Mouse (Mus musculus) CH12.LX (cell line): ENCODE measurements around the gene Hist1h2ba.

Source experiments
- CTCF ChIP-seq, 2 experiments: IDR thresholded peaks in 1 of 2; conservative IDR thresholded peaks in 1 of 2; 2 replicates each; pipeline ENCODE4 v1.5.1; 2011 to 2012; ENCODE audit warnings: low read depth in 2 of 2, low read length in 2 of 2, improper control_type of control experiment in 1 of 2, inconsistent platforms in 1 of 2, mild to moderate bottlenecking in 1 of 2, moderate library complexity in 1 of 2
- ETS1 ChIP-seq: conservative IDR thresholded peaks from 2 replicates; pipeline ENCODE4 v1.6.1; 2012; ENCODE audit warnings: low read depth, mild to moderate bottlenecking, inconsistent platforms, low read length, improper control_type of control experiment, moderate library complexity
- MAFK ChIP-seq: IDR thresholded peaks from 2 replicates; pipeline ENCODE4 v1.6.1; 2011; ENCODE audit warnings: low read length, improper control_type of control experiment; ENCODE audit not compliant: insufficient replicate concordance
- MAX ChIP-seq: IDR thresholded peaks from 2 replicates; pipeline ENCODE4 v1.6.1; 2011; ENCODE audit warnings: low read length, improper control_type of control experiment
- POLR2A ChIP-seq: IDR thresholded peaks from 2 replicates; pipeline ENCODE4 v1.6.1; 2011; ENCODE audit warnings: low read depth, mild to moderate bottlenecking, improper control_type of control experiment, low read length
- RAD21 ChIP-seq: IDR thresholded peaks from 2 replicates; pipeline ENCODE4 v1.6.1; 2011; ENCODE audit warnings: low read depth, mild to moderate bottlenecking, low read length, improper control_type of control experiment, moderate library complexity
- TCF12 ChIP-seq: IDR thresholded peaks from 2 replicates; pipeline ENCODE4 v1.6.1; 2014; ENCODE audit warnings: low read depth, mild to moderate bottlenecking, inconsistent platforms, low read length, improper control_type of control experiment

DNA sequence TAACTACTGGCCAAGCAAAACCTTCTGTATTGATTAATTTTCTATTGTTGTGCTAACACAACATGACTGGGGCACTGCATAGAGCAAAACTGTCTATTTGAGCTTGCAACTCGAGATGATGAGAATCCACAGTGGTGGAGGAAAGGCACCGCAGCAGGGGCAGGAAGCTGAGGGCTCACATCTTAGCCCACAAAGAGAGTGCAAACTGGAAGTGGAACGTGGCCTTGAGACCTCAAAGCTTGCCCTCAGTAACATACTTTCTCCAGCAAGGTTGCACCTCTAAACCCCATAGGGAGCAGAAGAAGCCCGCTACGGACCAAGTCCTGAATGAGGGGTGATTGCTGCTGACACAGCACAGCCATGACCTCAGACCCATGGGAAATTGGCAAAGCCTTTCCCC, 23.8 kb downstream of the Hist1h2ba start:
- TF ChIP-seq MAX, result no peak
- no peak for TF ChIP-seq CTCF (conservative IDR thresholded peaks at IDR 0.05 in 1 of 2, IDR thresholded peaks at IDR 0.05 in 1 of 2; ENCODE audit: low read depth in 2 of 2, low read length in 2 of 2)
- no peak for TF ChIP-seq MAFK
- no peak for TF ChIP-seq RAD21
- no peak for TF ChIP-seq ETS1
- no peak for TF ChIP-seq TCF12
- no peak for TF ChIP-seq POLR2A
